Mouse (Mus musculus) gastrocnemius, postnatal 4 days (tissue): ENCODE results near the gene Tuba1c. TPM values are rescaled to one million over a fixed set of nuclear protein-coding genes. Genes with fewer than 3 reads are reported as not detected.

Experiments used
- DNase-seq, 2 experiments: peaks; one replicate each; pipeline ENCODE4 v3.0.0; 2021 to 2022; ENCODE audit warnings: low spot score in 2 of 2, mixed read lengths in 2 of 2
- total RNA-seq, 2 experiments: library from RNA; stranded (reverse); gene quantifications; 2 replicates each; pipeline ENCODE4 v1.2.3; 2021

Tuba1c gene
- total RNA-seq, 2 experiments from 2014 or later: 62.2 to 80.4 TPM

- DNase-seq: no peak
Observed at GRCm38 (mm10) chr15:98994957-98995520, 34.7 kb upstream of the Tuba1c start.

GRCm38 (mm10) chr15:98996840-98997239 lies 32.9 kb upstream of the Tuba1c start:
- DNase-seq: no peak

DNA sequence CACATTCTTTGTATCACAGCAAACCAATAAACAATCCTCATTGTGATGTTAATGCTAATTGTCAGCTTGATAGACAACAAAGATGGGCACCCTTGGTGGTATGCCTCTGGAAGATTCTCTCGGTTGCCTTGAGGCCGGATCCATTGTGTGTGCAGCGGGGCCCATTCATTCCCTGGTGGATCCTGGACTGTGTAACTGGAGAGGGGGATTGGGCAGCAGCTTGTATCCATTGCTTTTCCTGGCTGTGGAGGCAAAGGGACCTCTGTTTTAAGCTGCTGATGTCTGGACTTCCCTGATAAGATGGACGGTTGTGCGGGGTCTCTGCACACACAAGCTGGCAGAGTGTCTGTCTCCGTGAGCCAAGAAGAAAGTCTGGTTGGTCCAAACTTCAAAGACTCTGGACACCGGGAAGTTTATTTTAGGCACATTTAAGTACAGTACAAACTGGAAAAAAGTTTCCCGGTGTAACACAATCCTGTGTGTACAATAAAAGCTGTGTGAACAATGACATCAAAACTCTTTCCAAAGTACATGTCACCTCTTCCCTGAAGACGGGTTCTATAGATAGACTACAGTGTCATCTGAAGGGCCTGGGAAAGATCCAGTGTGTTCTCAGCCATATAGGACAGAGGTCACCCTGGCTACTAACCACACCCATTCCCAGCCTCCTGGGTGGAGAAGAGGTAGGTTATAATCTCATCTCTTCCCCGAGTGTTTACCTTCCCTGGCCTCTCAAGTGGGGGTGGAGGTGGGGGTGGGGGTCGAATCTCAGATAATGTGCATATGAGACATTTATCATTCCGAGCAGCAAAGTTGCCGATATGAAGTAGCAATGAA lies 31.5 kb upstream of the Tuba1c start:
- no peak for DNase-seq

GRCm38 (mm10) chr15:98998775-98999157 lies 30.9 kb upstream of the Tuba1c start:
- DNase-seq: no peak

GRCm38 (mm10) chr15:99000535-99001283 lies 29.0 kb upstream of the Tuba1c start:
- DNase-seq: peak in 1 of 2 experiments; percentile 68

DNA sequence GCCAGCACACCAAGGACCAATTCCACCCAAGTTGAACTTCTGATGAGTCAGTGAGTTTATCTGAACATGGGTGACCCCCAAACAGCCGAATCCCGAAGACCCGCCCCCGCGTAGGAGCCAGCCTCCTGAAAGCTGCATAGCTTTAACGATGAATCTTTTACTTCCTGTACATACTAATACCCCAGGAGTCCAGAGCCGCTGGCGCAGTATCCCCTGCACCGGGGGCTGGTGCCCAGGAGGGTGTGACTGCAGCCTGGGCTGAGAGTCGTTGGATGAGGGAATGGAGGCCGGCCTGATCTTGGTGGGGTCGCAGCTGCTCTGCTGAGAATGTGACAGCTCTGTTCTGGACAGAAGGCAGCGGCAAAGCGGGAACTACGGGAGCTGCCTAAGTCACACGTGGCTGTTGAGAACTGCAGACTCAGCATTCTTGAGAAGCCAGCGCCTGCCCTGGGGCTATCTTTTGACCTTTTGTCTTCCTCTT lies 28.2 kb upstream of the Tuba1c start:
- DNase-seq: no peak

GRCm38 (mm10) chr15:99003600-99003999 lies 26.1 kb upstream of the Tuba1c start:
- no peak for DNase-seq

GRCm38 (mm10) chr15:99008801-99009241 lies 20.9 kb upstream of the Tuba1c start:
- no peak for DNase-seq

DNA sequence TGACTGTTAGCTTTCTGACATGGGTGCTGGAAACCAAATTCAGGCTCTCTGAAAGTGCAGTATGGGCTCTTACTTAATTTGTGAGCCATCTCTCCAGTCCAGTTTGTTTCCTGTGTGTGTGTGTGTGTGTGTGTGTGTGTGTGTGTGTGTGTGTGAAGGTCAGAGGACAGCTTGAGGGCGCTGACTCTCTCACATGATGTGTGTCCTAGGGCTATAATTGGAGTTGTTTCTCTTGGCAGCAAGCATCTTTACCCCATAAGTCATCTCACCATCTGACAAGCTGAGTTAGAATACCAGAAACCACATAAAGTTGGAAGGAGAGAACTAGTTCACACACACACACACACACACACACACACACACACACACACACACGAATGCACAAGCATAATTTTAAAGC lies 18.8 kb upstream of the Tuba1c start:
- DNase-seq: no peak

- DNase-seq: no peak
Observed at GRCm38 (mm10) chr15:99011946-99012345, 17.7 kb upstream of the Tuba1c start.

DNA sequence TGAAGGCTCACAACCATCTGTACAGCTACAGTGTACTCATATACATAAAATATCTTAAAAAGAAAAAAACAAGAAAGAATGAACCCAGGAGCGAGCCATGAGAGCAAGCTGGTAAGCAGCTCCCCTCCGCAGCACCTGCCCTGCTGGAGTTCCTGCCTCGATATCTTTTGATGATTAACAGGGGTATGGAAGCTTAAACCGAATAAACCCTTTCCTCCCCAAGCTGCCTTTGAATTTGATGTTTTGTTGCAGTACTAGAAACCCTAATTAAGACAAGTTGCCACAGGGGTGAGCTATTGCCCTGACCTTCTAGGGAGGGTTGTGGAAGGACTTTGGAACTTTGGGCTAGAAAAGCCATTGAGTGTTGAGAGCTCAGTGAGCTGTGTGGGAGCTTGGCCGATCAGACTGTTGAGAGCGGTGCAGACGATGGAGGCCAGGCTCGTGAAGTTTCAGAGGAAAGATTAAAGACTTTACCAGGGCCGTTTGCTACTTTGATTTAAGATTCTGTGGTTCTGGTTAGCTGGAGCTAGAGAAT lies 15.1 kb upstream of the Tuba1c start:
- DNase-seq: no peak

DNA sequence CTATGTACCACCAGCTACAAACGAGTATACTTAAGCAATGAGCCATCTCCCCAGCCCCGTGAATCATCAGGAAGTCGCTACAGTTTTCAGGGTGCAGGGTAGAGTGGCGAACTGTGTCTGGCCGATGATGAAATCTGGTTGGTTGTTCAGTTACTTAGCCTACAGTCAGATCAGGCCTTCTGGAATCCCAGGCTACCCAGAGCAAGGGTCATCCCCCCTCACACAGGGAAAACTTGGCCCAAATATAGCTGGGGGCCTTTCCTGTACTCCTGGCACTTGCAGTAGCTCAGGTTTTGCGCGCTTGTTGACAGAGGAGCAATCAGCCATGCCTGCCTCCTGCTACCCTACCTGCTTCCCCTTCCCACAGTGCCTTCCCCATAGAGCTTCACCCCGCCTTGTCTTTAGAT lies 12.3 kb upstream of the Tuba1c start:
- DNase-seq: no peak

GRCm38 (mm10) chr15:99017986-99018385 lies 11.7 kb upstream of the Tuba1c start:
- DNase-seq: peak in 1 of 2 experiments; percentile 47

- no peak for DNase-seq
Observed at GRCm38 (mm10) chr15:99018630-99019029, 11.1 kb upstream of the Tuba1c start.

DNA sequence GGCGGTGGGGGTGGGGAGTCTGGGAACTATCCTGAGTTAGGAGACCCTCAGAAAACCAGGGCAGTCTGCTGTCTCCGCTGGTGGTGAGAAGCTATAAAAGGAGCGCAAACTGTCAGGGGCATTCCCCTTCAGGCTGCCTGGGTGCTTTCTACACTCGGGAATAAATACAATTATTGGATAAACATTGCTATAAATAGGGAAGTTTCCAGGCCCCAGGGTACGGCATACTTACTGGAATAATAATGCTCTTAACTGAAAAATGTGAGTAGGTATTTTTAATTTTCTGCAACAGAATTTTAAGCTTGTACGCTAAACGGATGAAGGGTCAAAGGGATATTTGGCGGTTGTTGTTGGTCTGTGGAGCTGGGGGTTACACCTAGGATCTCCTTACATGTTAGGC lies 10.3 kb upstream of the Tuba1c start:
- DNase-seq: no peak

DNA sequence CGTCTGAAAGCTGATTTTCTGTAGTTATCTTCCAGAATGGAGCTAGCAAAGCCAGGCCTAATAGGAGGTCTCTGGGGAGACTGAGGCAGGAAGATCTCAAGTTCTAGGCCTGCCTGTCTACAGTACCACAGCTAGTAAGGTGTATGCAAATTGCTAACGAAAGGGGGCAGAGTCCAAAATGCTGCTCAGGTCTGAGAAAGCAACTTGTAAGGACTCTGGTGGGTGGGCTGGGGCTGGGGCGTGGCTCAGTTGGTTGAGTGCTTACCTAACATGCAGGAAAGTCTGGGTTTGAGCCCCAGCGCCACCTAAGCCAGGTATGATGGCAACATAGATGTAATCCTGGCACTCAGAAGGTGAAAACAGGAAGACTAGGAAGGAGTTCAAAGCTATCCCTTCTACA lies 9.5 kb upstream of the Tuba1c start:
- DNase-seq: no peak

- no peak for DNase-seq
Observed at GRCm38 (mm10) chr15:99021255-99021654, 8.4 kb upstream of the Tuba1c start.

DNA sequence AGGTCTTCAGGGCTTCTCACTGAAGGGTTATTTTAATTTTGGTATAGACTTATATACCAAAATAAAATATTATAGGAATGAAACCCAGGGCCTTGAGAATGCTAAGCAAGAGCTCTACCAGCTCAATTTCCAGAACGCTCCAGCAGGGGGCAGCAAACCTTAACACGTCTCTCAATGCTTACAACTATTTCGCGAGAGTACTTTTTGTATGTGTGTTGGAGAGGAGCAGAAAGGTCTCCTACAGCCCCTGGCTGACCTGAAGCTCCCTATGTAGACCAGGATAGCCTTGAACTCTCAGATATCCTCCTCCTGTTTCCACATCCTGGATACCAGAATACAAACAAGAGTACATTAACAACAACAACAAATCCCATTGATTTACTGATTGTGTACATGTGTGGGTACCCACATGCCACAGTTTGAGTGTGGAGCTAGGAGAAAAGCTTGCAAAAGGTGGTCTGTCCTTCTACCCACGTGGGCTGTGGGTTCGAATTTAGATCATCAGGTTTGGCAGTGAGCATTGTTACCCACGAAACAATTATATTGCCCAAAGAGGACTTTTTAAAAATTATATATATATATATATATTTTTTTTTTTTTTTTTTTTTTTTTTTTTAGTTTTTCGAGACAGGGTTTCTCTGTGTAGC lies 4.9 kb upstream of the Tuba1c start:
- peak; percentile 69 to 80 for DNase-seq

DNA sequence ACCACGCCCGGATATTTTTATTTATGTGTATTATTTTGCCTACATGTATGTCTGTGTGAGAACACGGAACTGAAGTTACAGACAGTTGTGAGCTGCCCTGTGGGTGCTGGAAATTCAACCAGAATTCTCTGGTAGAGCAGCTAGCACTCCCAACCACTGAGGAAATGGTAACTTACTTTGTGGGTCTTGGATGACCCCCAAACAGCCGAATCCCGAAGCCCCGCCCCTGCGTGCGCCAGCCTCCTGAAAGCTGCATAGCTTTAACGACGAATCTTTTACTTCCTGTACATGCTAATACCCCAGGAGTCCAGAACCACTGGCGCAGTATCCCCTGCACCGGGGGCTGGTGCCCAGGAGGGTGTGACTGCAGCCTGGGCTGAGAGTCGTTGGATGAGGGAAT lies 4.3 kb upstream of the Tuba1c start:
- DNase-seq: no peak

- DNase-seq: no peak
Observed at GRCm38 (mm10) chr15:99026259-99026658, 3.4 kb upstream of the Tuba1c start.

- no peak for DNase-seq
Observed at GRCm38 (mm10) chr15:99027116-99027515, 2.6 kb upstream of the Tuba1c start.
